ENCODE assay signal across 8 mouse cellular contexts in the genomic region with DNA sequence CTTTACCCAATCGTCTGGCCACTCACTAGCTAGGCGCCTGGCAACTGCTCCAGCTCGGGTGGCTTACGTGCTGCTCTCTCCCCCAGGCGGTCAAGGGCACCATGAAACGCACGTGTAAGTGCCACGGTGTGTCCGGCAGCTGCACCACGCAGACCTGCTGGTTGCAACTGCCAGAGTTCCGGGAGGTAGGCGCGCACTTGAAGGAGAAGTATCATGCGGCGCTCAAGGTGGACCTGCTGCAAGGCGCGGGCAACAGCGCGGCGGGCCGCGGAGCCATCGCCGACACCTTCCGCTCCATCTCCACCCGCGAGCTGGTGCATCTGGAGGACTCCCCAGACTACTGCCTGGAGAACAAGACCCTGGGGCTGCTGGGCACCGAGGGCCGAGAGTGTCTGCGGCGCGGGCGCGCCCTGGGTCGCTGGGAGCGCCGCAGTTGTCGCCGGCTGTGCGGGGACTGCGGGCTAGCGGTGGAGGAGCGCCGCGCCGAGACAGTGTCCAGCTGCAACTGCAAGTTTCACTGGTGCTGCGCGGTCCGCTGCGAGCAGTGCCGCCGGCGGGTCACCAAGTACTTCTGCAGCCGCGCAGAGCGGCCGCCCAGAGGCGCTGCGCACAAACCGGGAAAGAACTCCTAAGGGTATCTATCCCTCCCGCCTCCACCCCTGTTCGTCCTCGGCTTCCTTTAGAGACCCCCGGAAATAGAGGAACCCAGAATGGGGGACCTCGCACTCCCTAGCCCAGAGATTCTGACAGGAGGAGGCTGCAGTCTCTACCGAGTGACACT. TPM values are rescaled to one million over a fixed set of nuclear protein-coding genes. Genes with fewer than 3 reads are reported as not detected.
DNase-seq lines count a peak whose midpoint lies in the region; ATAC-seq and TF ChIP-seq lines count a peak whose summit lies in the region.

No protein-coding gene starts in this region.

- H3K27ac ChIP-seq in lung, postnatal 0 days (ENCODE audit: low read length) = no peak overlapping the region
- no peak overlapping the region for H3K27ac ChIP-seq in neural tube, embryonic 11.5 days (ENCODE audit: low read depth, low read length)

- peaks cover 54% of the 10 kb centered on the region for H3K27me3 ChIP-seq in lung, postnatal 0 days (replicated peaks; ENCODE audit: insufficient read depth, low read length)
- peaks cover 48% of the 10 kb centered on the region for H3K27me3 ChIP-seq in neural tube, embryonic 11.5 days (ENCODE audit: control insufficient read depth, insufficient read depth, low read length)

- peak overlapping the region; percentile 56 for H3K4me2 ChIP-seq in lung, postnatal 0 days (replicated peaks; ENCODE audit: low read depth, low read length)
- H3K4me2 ChIP-seq in neural tube, embryonic 11.5 days (ENCODE audit: low read depth) = peak overlapping the region; percentile 86

- DNase-seq in lung, postnatal 0 days (ENCODE audit: low spot score) = peak; percentile 44
- DNase-seq in lung, postnatal 25 days (ENCODE audit: low spot score) = no peak
- DNase-seq in embryo, embryonic 9.5 days (ENCODE audit: extremely low spot score) = peak; percentile 66
- peak; percentile 34 to 50 for DNase-seq in heart, postnatal 14 days
- peak; percentile 18 for DNase-seq in left cerebral cortex, postnatal 4 days
- DNase-seq in neural tube, embryonic 11.5 days (ENCODE audit: low spot score) = peak; percentile 74
- DNase-seq in urinary bladder, postnatal 14 days (ENCODE audit: low spot score) = no peak

- no peaks in the 10 kb centered on the region for H3K9me3 ChIP-seq in lung, postnatal 0 days (ENCODE audit: low read length)
- no peaks in the 10 kb centered on the region for H3K9me3 ChIP-seq in neural tube, embryonic 11.5 days (ENCODE audit: control insufficient read depth, low read length)

- peak overlapping the region; percentile 35 for H3K4me3 ChIP-seq in lung, postnatal 0 days (ENCODE audit: low read depth, low read length)
- H3K4me3 ChIP-seq in neural tube, embryonic 11.5 days (ENCODE audit: low read depth, low read length) = peak overlapping the region; percentile 47

- ATAC-seq in lung, postnatal 0 days = peak; percentile 56
- peak; percentile 41; the same call in 1 of the 2 replicates for ATAC-seq in neural tube, embryonic 11.5 days (ENCODE audit: insufficient read depth, low FRiP score, low TSS enrichment)
- no peak for ATAC-seq in inflammation-experienced regulatory T-cells, adult 6 months

- WGBS in lung, postnatal 0 days = 3% methylated on average over 62 of the region's 66 CpGs
- WGBS in neural tube, embryonic 11.5 days = under 1% methylated on average over 66 of the region's 66 CpGs

- H3K9ac ChIP-seq in lung, postnatal 0 days (replicated peaks; ENCODE audit: low read depth) = no peak overlapping the region
- H3K9ac ChIP-seq in neural tube, embryonic 11.5 days (ENCODE audit: low read length) = peak overlapping the region; percentile 56

- peaks cover 13% of the 10 kb centered on the region; the same call in 1 of the 2 replicates for H3K4me1 ChIP-seq in lung, postnatal 0 days (ENCODE audit: insufficient read depth, low read depth, low read length)
- peaks cover 21% of the 10 kb centered on the region for H3K4me1 ChIP-seq in neural tube, embryonic 11.5 days (ENCODE audit: control insufficient read depth, insufficient read depth, low read length)

- H3K36me3 ChIP-seq in lung, postnatal 0 days (ENCODE audit: insufficient read depth, low read length) = no peaks in the 10 kb centered on the region
- H3K36me3 ChIP-seq in neural tube, embryonic 11.5 days (ENCODE audit: control insufficient read depth, insufficient read depth, low read length) = no peaks in the 10 kb centered on the region

- TF ChIP-seq CTCF in lung, postnatal 0 days (IDR thresholded peaks at IDR 0.05) = peak; percentile 37

- intact Hi-C loops in heart, postnatal 14 days (cut with DNase I) = no loop called here
- intact Hi-C loops in left cerebral cortex, postnatal 4 days (cut with DNase I) = no loop called here

- no peak for TF ChIP-seq EP300 in lung, postnatal 0 days (IDR thresholded peaks at IDR 0.05)

RNA-seq across cellular contexts. Expression of a gene that starts 18.4 kb away (rescaled TPM):
- polyA plus RNA-seq in lung, postnatal 0 days (2015; fragmentation: Nextera tagmentation; extraction: Ambion mirVana) = not detected in 2 replicates
- not detected for total RNA-seq in heart, postnatal 14 days (2021)
- under 1 TPM in 1 of 2 experiments, not detected in 1; 0.14 TPM for total RNA-seq in left cerebral cortex, postnatal 4 days (2021)
- 0.45 and 0.46 TPM in 2 replicates for polyA plus RNA-seq in neural tube, embryonic 11.5 days (2014; fragmentation: Nextera tagmentation; extraction: Ambion mirVana)
- not detected for polyA plus RNA-seq in inflammation-experienced regulatory T-cells, adult 6 months (2017; shearing (Covaris generic))

RNA-seq across cellular contexts. Expression of a gene that starts 34.0 kb away (rescaled TPM):
- polyA plus RNA-seq in lung, postnatal 0 days (2015; fragmentation: Nextera tagmentation; extraction: Ambion mirVana) = 0.42 and 0.46 TPM in 2 replicates
- total RNA-seq in heart, postnatal 14 days (2021) = 1 to 10 TPM; 4.7 to 5.2 TPM
- under 1 TPM in 1 of 2 experiments, not detected in 1; 0.28 TPM for total RNA-seq in left cerebral cortex, postnatal 4 days (2021)
- polyA plus RNA-seq in neural tube, embryonic 11.5 days (2014; fragmentation: Nextera tagmentation; extraction: Ambion mirVana) = 0.31 and 0.37 TPM in 2 replicates
- 1 to 10 TPM in 2 of 3 experiments, under 1 TPM in 1; 0.65 to 5.5 (median 1.9) TPM for polyA plus RNA-seq in inflammation-experienced regulatory T-cells, adult 6 months (2017; shearing (Covaris generic))

RNA-seq across cellular contexts. Expression of a gene that starts 41.0 kb away (rescaled TPM):
- polyA plus RNA-seq in lung, postnatal 0 days (2015; fragmentation: Nextera tagmentation; extraction: Ambion mirVana) = 0.86 TPM in 1 of 2 replicates, not detected in the other
- total RNA-seq in heart, postnatal 14 days (2021) = not detected
- total RNA-seq in left cerebral cortex, postnatal 4 days (2021) = not detected
- polyA plus RNA-seq in neural tube, embryonic 11.5 days (2014; fragmentation: Nextera tagmentation; extraction: Ambion mirVana) = not detected in 2 replicates
- not detected for polyA plus RNA-seq in inflammation-experienced regulatory T-cells, adult 6 months (2017; shearing (Covaris generic))

RNA-seq across cellular contexts. Expression of a gene that starts 43.6 kb away (rescaled TPM):
- polyA plus RNA-seq in lung, postnatal 0 days (2015; fragmentation: Nextera tagmentation; extraction: Ambion mirVana) = 348 and 406 TPM in 2 replicates
- 1,000 to 10,000 TPM; 1,711 to 1,762 TPM for total RNA-seq in heart, postnatal 14 days (2021)
- 100 to 1,000 TPM; 294 to 322 TPM for total RNA-seq in left cerebral cortex, postnatal 4 days (2021)
- 525 and 556 TPM in 2 replicates for polyA plus RNA-seq in neural tube, embryonic 11.5 days (2014; fragmentation: Nextera tagmentation; extraction: Ambion mirVana)
- 100 to 1,000 TPM; 232 to 355 (median 274) TPM for polyA plus RNA-seq in inflammation-experienced regulatory T-cells, adult 6 months (2017; shearing (Covaris generic))

RNA-seq across cellular contexts. Expression of a gene that starts 51.0 kb away (rescaled TPM):
- polyA plus RNA-seq in lung, postnatal 0 days (2015; fragmentation: Nextera tagmentation; extraction: Ambion mirVana) = 21.7 and 23.8 TPM in 2 replicates
- 10 to 100 TPM; 51.8 to 53.5 TPM for total RNA-seq in heart, postnatal 14 days (2021)
- 10 to 100 TPM; 33.3 to 37.9 TPM for total RNA-seq in left cerebral cortex, postnatal 4 days (2021)
- 29.0 and 29.3 TPM in 2 replicates for polyA plus RNA-seq in neural tube, embryonic 11.5 days (2014; fragmentation: Nextera tagmentation; extraction: Ambion mirVana)
- 10 to 100 TPM; 22.7 to 27.5 (median 26.2) TPM for polyA plus RNA-seq in inflammation-experienced regulatory T-cells, adult 6 months (2017; shearing (Covaris generic))

Comparison
In these comparisons a context has a peak if more than half of its experiments do, and no peak if none do; other contexts are left out.
1. DNase-seq: peak in lung, postnatal 0 days (single experiment), embryo, embryonic 9.5 days (single experiment), heart, postnatal 14 days (2 of 2), left cerebral cortex, postnatal 4 days (single experiment) and neural tube, embryonic 11.5 days (single experiment); none in lung, postnatal 25 days (single experiment) and urinary bladder, postnatal 14 days (single experiment).